Mouse (Mus musculus): ENCODE results near the gene Snrnp25.
A peak's percentile ranks its signal among the peaks of the same experiment; 100 is the strongest.

Snrnp25 gene

DNA sequence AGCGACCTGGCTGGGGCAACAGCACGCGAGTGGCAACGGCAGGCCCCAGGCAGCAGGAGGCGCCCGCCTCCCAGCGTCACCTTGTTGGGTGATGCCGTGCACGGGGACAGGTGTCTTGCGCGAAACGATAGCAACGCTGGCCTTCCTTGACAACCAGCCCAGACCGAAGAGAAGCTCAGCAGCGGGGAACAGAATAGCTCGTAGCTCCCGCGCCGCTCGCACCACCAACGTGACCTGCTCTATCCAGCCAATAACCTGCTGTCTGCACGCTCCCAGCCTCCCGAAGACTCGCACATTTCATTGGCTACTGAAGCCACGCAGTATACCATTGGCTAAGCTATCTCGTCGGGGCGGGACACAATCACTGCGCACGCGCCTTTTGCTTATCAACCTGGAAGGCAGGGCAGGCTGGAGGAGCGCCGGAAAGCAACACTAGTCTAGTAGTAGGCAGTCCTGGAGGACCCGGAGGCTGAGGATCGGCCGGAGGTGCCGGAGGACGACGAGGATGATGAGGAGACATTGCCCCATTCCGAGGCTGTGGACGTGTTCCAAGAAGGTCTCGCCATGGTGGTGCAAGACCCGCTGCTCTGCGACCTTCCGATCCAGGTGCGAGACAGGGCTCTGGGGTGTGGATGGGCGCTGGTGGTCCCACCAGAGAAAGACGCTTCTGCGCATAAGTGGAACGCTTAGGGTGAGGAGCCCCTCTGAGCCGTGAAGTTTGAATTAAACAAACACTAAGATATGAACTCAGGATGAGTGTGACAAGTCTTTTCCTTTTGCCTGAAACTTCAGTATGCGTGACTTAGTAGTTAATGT, at the start of gene Snrnp25:
Snrnp25 (plus strand) TSS at position 358 of the 816 bp plus-strand sequence.
- peak; percentile 98 for DNase-seq

- no peak for DNase-seq
Observed at GRCm38 (mm10) chr11:32156854-32157630, 48.2 kb upstream of the Snrnp25 start.

- no peak for DNase-seq
Observed at GRCm38 (mm10) chr11:32157791-32158594, 47.2 kb upstream of the Snrnp25 start.

- no peak for DNase-seq
Observed at GRCm38 (mm10) chr11:32159176-32159575, 46.0 kb upstream of the Snrnp25 start.

GRCm38 (mm10) chr11:32160341-32160740, 44.9 kb upstream of the Snrnp25 start:
- no peak for DNase-seq

- peak; percentile 26 for DNase-seq
Observed at GRCm38 (mm10) chr11:32161500-32161899, 43.7 kb upstream of the Snrnp25 start.

- DNase-seq, result peak; percentile 27
Observed at GRCm38 (mm10) chr11:32161922-32162804, 43.1 kb upstream of the Snrnp25 start.

- no peak for DNase-seq
Observed at GRCm38 (mm10) chr11:32166683-32167082, 38.5 kb upstream of the Snrnp25 start.

GRCm38 (mm10) chr11:32178506-32178905, 26.7 kb upstream of the Snrnp25 start:
- DNase-seq, result no peak

- no peak for DNase-seq
Observed at GRCm38 (mm10) chr11:32181246-32181645, 24.0 kb upstream of the Snrnp25 start.

GRCm38 (mm10) chr11:32181973-32182868, 23.0 kb upstream of the Snrnp25 start:
- DNase-seq, result peak; percentile 57

DNA sequence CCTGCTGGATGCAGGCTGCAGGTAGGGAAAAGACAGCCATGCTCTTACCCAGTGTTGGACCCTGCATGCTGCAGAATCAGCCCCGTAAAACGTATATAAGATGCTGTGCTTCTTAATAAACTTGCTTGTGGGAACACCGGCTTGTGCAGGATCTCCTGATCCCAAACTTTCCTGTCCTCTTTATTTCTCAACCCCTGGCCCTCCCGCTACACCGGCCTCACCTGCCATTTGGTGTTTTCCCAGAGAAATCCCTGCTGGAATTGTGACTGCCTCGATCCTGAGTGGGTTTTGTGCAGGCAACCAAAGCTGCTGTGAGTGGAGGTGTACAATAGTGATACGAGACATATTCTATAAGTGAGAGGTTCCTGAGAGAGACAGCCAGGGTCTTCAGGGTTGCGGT, 20.7 kb upstream of the Snrnp25 start:
- no peak for DNase-seq

DNA sequence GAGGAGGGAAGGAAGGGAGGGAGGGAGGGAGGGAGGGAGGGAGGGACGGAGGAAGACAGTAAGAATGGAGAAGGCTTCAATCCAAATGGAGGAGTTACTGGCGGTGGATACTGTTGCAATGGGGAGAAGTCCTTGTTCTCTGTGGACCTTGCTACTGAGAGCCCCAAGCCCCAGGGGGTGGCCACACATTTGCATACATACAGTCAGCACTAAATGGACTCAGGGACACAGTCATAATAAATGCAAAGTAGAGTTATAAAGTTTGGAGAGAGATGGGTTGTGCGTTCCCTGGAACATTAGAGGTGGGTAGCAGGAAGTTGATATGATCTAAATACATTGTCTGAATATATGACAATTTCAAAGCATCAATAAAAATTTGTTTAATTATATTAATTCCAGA, 19.2 kb upstream of the Snrnp25 start:
- DNase-seq, result no peak

GRCm38 (mm10) chr11:32187256-32187655, 18.0 kb upstream of the Snrnp25 start:
- DNase-seq, result no peak

DNA sequence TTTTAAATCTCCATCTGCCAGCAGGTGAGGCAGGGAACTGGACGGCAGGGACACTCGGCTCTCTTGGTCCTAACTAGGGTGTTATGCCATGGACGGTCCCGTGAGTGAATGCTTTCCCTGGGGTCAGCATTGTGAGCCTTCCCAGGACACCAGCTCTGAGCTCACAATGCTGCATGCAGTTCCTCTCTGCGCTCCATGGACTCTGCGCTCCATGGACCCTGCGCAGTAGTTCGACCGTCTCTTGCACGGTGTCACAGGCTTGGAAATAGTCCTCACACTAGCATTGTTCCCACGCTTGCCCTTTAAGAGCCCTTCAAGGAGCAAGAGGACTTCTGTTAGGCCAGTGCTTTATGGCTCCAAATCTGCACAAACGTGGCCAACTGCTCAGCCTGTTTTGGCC, 16.3 kb upstream of the Snrnp25 start:
- DNase-seq, result no peak

DNA sequence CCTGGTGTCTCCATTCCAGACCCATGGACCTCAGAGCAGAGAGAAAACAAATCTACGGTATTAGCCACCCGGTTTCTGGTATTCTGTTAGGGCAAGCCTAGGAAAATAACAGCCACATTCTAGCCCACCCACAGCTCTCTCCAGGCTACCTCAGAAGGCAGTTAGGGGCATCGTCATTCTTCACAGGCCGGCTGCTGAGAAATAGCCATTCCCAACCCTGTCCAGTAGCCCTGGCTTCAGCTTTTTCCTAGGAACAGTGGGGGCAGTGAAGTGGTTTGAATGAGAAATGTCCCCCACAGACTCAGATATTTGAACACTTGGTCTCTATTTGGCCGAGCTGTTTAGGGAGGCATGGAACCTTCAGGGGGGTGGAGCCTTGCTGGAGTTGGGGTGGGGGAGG, 15.8 kb upstream of the Snrnp25 start:
- no peak for DNase-seq

- no peak for DNase-seq
Observed at GRCm38 (mm10) chr11:32190119-32190518, 15.1 kb upstream of the Snrnp25 start.

DNA sequence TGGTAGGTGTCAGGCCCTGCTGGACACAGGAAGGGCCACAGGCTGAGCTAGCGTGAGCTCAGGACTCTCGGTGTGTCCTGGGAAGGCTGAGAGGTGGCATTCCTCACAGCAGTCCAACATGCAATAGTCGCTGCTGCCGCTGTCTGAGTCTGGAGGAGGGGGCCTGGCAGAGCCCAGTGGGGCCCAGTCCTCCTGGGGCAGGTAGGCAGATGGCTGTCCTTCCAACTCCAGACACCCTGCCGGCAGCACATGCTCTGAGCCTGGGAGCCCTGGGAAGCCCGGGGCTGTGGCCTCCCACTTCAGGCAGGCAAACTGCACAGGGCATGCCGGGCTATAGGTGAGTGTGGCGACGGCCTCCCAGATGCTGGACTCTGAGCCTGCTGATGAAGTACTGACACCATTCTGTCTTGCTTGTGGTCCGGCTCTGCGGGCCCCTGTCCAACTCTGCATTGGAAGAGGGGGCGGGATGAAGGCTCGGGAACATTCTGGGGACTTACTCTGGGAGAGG, 14.6 kb upstream of the Snrnp25 start:
- DNase-seq, result no peak

DNA sequence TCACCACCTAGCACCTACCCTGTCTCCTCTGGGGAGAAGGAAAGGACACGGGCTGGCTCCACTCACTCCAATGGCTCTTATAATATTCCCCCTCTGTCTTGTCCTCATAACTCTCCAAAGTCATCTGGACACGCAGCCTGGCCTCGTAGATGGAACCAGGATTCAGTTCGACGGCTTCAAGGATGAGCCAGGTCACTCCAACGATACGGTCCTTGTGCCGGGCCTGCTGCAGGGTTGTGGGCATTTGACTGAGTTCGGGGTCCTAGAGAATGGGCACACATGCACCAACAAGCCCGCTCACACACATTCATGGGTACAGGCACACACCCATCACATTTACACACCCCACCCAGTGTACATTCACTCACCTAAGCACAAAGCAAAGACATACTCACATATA, 12.1 kb upstream of the Snrnp25 start:
- no peak for DNase-seq

GRCm38 (mm10) chr11:32194086-32194485, 11.1 kb upstream of the Snrnp25 start:
- DNase-seq, result no peak

DNA sequence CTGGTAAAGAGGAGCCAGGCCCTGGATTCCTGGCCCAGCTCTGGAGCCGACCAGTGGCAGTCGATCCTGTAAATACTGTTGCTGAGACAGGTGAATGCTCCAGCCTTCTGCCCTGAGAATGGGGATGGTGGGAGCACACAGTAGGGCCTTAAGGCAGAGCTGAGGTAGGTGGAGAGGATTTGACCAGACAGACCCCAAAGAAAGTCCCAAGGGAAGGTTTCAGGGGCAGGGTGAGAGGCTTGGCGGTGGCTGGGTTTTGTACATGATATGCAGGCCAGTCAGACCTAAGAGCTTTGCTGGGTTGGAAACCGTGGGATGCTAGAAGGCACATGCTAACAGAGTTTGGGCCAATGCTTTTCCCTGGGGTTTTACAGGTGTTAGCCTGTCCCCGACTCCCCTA, 10.6 kb upstream of the Snrnp25 start:
- no peak for DNase-seq

Data from kidney, adult 11 months (tissue).